Mouse (Mus musculus): ENCODE data around the gene 1700008P02Rik. TPM values are rescaled to one million over a fixed set of nuclear protein-coding genes. Genes with fewer than 3 reads are reported as not detected.
"Not testable (repeated sequence)": the region's sequence is repeated elsewhere in the genome, so short reads cannot be mapped to it uniquely, and the experiment has no call there.

Gene 1700008P02Rik
- polyA plus RNA-seq (2014; fragmentation: Nextera tagmentation; extraction: Ambion mirVana): not detected in 2 replicates

- Histone ChIP-seq H3K36me3 (replicated peaks; ENCODE audit: control insufficient read depth, insufficient read depth, low read depth, low read length) (no peaks in the 10 kb centered on the region), H3K9ac (replicated peaks; ENCODE audit: low read length) (no peak within 1 kb of the TSS), H3K9me3 (replicated peaks; ENCODE audit: control insufficient read depth, low read length) (no peaks in the 10 kb centered on the region), H3K4me3 (ENCODE audit: low read depth, low read length) (no peak within 1 kb of the TSS), H3K27ac (replicated peaks; ENCODE audit: low read depth, low read length) (no peak within 1 kb of the TSS), H3K27me3 (ENCODE audit: control insufficient read depth, insufficient read depth, low read length) (no peaks in the 10 kb centered on the region), H3K4me1 (ENCODE audit: control insufficient read depth, insufficient read depth, low read length) (no peaks in the 10 kb centered on the region), H3K4me2 (ENCODE audit: low read depth, low read length) (no peak within 1 kb of the TSS)
- DNase-seq (ENCODE audit: low spot score): no peak
- no peak for ATAC-seq (replicated peaks; ENCODE audit: insufficient number of reproducible peaks, low FRiP score, low TSS enrichment, low read depth)
- 87% methylated on average over 7 of the region's 7 CpGs for WGBS
Measured at GRCm38 (mm10) chr3:6620343-6620742, at the start of gene 1700008P02Rik. 1700008P02Rik (minus strand) TSS chr3:6620443.

- Histone ChIP-seq H3K9me3 (replicated peaks; ENCODE audit: control insufficient read depth, low read length) (no peaks in the 10 kb centered on the region), H3K9ac (replicated peaks; ENCODE audit: low read length) (no peak overlapping the region), H3K4me1 (ENCODE audit: control insufficient read depth, insufficient read depth, low read length) (no peaks in the 10 kb centered on the region), H3K27me3 (ENCODE audit: control insufficient read depth, insufficient read depth, low read length) (no peaks in the 10 kb centered on the region), H3K4me3 (ENCODE audit: low read depth, low read length) (no peak overlapping the region), H3K27ac (replicated peaks; ENCODE audit: low read depth, low read length) (no peak overlapping the region), H3K4me2 (ENCODE audit: low read depth, low read length) (no peak overlapping the region), H3K36me3 (replicated peaks; ENCODE audit: control insufficient read depth, insufficient read depth, low read depth, low read length) (no peaks in the 10 kb centered on the region)
- ATAC-seq (replicated peaks; ENCODE audit: insufficient number of reproducible peaks, low FRiP score, low TSS enrichment, low read depth) (no peak), DNase-seq (ENCODE audit: low spot score) (no peak)
- WGBS: 86% methylated on average over 2 of the region's 2 CpGs
Measured at GRCm38 (mm10) chr3:6649411-6649810, 29.2 kb upstream of the 1700008P02Rik start.

- not testable (repeated sequence) for DNase-seq (ENCODE audit: low spot score); H3K4me1 ChIP-seq (ENCODE audit: control insufficient read depth, insufficient read depth, low read length); H3K4me3 ChIP-seq (ENCODE audit: low read depth, low read length); H3K27me3 ChIP-seq (ENCODE audit: control insufficient read depth, insufficient read depth, low read length); ATAC-seq (replicated peaks; ENCODE audit: insufficient number of reproducible peaks, low FRiP score, low TSS enrichment, low read depth); H3K4me2 ChIP-seq (ENCODE audit: low read depth, low read length); H3K36me3 ChIP-seq (replicated peaks; ENCODE audit: control insufficient read depth, insufficient read depth, low read depth, low read length); H3K9ac ChIP-seq (replicated peaks; ENCODE audit: low read length); H3K9me3 ChIP-seq (replicated peaks; ENCODE audit: control insufficient read depth, low read length); H3K27ac ChIP-seq (replicated peaks; ENCODE audit: low read depth, low read length)
Measured at GRCm38 (mm10) chr3:6638151-6638550, 17.9 kb upstream of the 1700008P02Rik start.

- Histone ChIP-seq H3K27me3 (ENCODE audit: control insufficient read depth, insufficient read depth, low read length) (no peaks in the 10 kb centered on the region), H3K9me3 (replicated peaks; ENCODE audit: control insufficient read depth, low read length) (no peaks in the 10 kb centered on the region), H3K36me3 (replicated peaks; ENCODE audit: control insufficient read depth, insufficient read depth, low read depth, low read length) (no peaks in the 10 kb centered on the region), H3K27ac (replicated peaks; ENCODE audit: low read depth, low read length) (no peak overlapping the region), H3K4me3 (ENCODE audit: low read depth, low read length) (no peak overlapping the region), H3K4me2 (ENCODE audit: low read depth, low read length) (no peak overlapping the region), H3K9ac (replicated peaks; ENCODE audit: low read length) (no peak overlapping the region), H3K4me1 (ENCODE audit: control insufficient read depth, insufficient read depth, low read length) (no peaks in the 10 kb centered on the region)
- ATAC-seq (replicated peaks; ENCODE audit: insufficient number of reproducible peaks, low FRiP score, low TSS enrichment, low read depth) (no peak), DNase-seq (ENCODE audit: low spot score) (no peak)
Measured at GRCm38 (mm10) chr3:6634256-6634655, 14.0 kb upstream of the 1700008P02Rik start.

GRCm38 (mm10) chr3:6617881-6618280 lies 2.4 kb downstream of the 1700008P02Rik start:
- no peaks in the 10 kb centered on the region for H3K36me3 ChIP-seq (replicated peaks; ENCODE audit: control insufficient read depth, insufficient read depth, low read depth, low read length)
- no peak overlapping the region for H3K4me2 ChIP-seq (ENCODE audit: low read depth, low read length)
- no peak overlapping the region for H3K4me3 ChIP-seq (ENCODE audit: low read depth, low read length)
- ATAC-seq (replicated peaks; ENCODE audit: insufficient number of reproducible peaks, low FRiP score, low TSS enrichment, low read depth) (no peak), DNase-seq (ENCODE audit: low spot score) (no peak)
- H3K4me1 ChIP-seq (ENCODE audit: control insufficient read depth, insufficient read depth, low read length): no peaks in the 10 kb centered on the region
- H3K9me3 ChIP-seq (replicated peaks; ENCODE audit: control insufficient read depth, low read length): no peaks in the 10 kb centered on the region
- no peak overlapping the region for H3K9ac ChIP-seq (replicated peaks; ENCODE audit: low read length)
- H3K27me3 ChIP-seq (ENCODE audit: control insufficient read depth, insufficient read depth, low read length): no peaks in the 10 kb centered on the region
- no peak overlapping the region for H3K27ac ChIP-seq (replicated peaks; ENCODE audit: low read depth, low read length)
